Mouse (Mus musculus) spleen, adult 12 weeks (tissue): Measurements from ENCODE around the gene Spata21.
A peak's percentile ranks its signal among the peaks of the same experiment; 100 is the strongest.
"Not testable (repeated sequence)": the region's sequence is repeated elsewhere in the genome, so short reads cannot be mapped to it uniquely, and the experiment has no call there.

Source experiments
- DNase-seq: peaks from one replicate; pipeline ENCODE4 v3.0.0; 2022; ENCODE audit warnings: low spot score

The Spata21 gene

GRCm38 (mm10) chr4:141130704-141131342, 42.7 kb downstream of the Spata21 start:
- DNase-seq, result no peak

- no peak for DNase-seq
Measured at GRCm38 (mm10) chr4:141131531-141132061, 43.5 kb downstream of the Spata21 start.

- DNase-seq, result no peak
Measured at GRCm38 (mm10) chr4:141132191-141132590, 44.1 kb downstream of the Spata21 start.

- DNase-seq, result no peak
Measured at GRCm38 (mm10) chr4:141133227-141133626, 45.1 kb downstream of the Spata21 start.

GRCm38 (mm10) chr4:141134031-141134441, 45.9 kb downstream of the Spata21 start:
- no peak for DNase-seq

- DNase-seq, result no peak
Measured at GRCm38 (mm10) chr4:141134751-141135530, 46.8 kb downstream of the Spata21 start.

GRCm38 (mm10) chr4:141136126-141136525, 48.0 kb downstream of the Spata21 start:
- DNase-seq, result no peak

- DNase-seq, result not testable (repeated sequence)
Measured at GRCm38 (mm10) chr4:141137740-141138139, 49.6 kb downstream of the Spata21 start.

- no peak for DNase-seq
Measured at GRCm38 (mm10) chr4:141138425-141139115, 50.4 kb downstream of the Spata21 start.

GRCm38 (mm10) chr4:141139116-141139970, 51.2 kb downstream of the Spata21 start, which contains the start of gene Szrd1:
Gene Szrd1 (minus strand): TSS chr4:141139775.
- DNase-seq, result peak; percentile 97

- DNase-seq, result not testable (repeated sequence)
Measured at GRCm38 (mm10) chr4:141140354-141140753, 52.2 kb downstream of the Spata21 start.

- DNase-seq, result no peak
Measured at GRCm38 (mm10) chr4:141140967-141141366, 52.8 kb downstream of the Spata21 start.

GRCm38 (mm10) chr4:141142285-141142811, 54.2 kb downstream of the Spata21 start:
- peak; percentile 70 for DNase-seq

GRCm38 (mm10) chr4:141145124-141145523, 57.0 kb downstream of the Spata21 start:
- not testable (repeated sequence) for DNase-seq

GRCm38 (mm10) chr4:141146491-141147033, 58.4 kb downstream of the Spata21 start:
- DNase-seq, result no peak

- peak; percentile 95 for DNase-seq
Measured at GRCm38 (mm10) chr4:141147112-141148008, 59.2 kb downstream of the Spata21 start, which contains the start of gene Fbxo42. Gene Fbxo42 (plus strand): TSS chr4:141147913.

GRCm38 (mm10) chr4:141148009-141148801, 60.1 kb downstream of the Spata21 start:
- DNase-seq, result peak; percentile 53

GRCm38 (mm10) chr4:141149116-141149515, 61.0 kb downstream of the Spata21 start:
- no peak for DNase-seq

GRCm38 (mm10) chr4:141157485-141157884, 69.4 kb downstream of the Spata21 start:
- DNase-seq, result no peak
